Mouse (Mus musculus): ENCODE measurements around the gene Fam117a. TPM values are rescaled to one million over a fixed set of nuclear protein-coding genes. Genes with fewer than 3 reads are reported as not detected.

The Fam117a gene
- total RNA-seq, 1 experiment: 26.2 TPM

GRCm38 (mm10) chr11:95364388-95364787 lies 27.6 kb downstream of the Fam117a start:
- in situ Hi-C loops (cut with MboI; ENCODE audit: low sequenced_read_pairs in 2 of 2, unreplicated experiment in 2 of 2): no loop called here
- Histone ChIP-seq H3K4me3 (ENCODE audit: insufficient read depth in 1 of 2, low read depth in 1 of 2, low read length in 2 of 2, poor library complexity in 1 of 2, severe bottlenecking in 1 of 2) (no peak overlapping the region), H3K9me3 (ENCODE audit: control insufficient read depth, insufficient read depth, low read depth, low read length) (no peaks in the 10 kb centered on the region), H3K4me1 (ENCODE audit: control insufficient read depth in 2 of 2, insufficient read depth in 2 of 2, low read length in 2 of 2, poor library complexity in 1 of 2) (no peaks in the 10 kb centered on the region), H3K27ac (ENCODE audit: insufficient read depth, low read depth, low read length, poor library complexity, severe bottlenecking) (no peak overlapping the region), H3K36me3 (ENCODE audit: control insufficient read depth, insufficient read depth, low read length, poor library complexity, severe bottlenecking) (peaks cover 18% of the 10 kb centered on the region; the same call in 1 of the 2 replicates), H3K9ac (ENCODE audit: insufficient read depth, low read depth, low read length, poor library complexity, severe bottlenecking) (no peak overlapping the region)
- DNase-seq (ENCODE audit: low read depth, low spot score): no peak
- TF ChIP-seq HCFC1 (IDR thresholded peaks at IDR 0.05; ENCODE audit: borderline replicate concordance, insufficient read depth, low read length) (no peak), ZC3H11A (IDR thresholded peaks at IDR 0.05; ENCODE audit: borderline replicate concordance, low read depth, low read length) (no peak)

- in situ Hi-C loops (cut with MboI; ENCODE audit: low sequenced_read_pairs in 2 of 2, unreplicated experiment in 2 of 2): no loop called here
- TF ChIP-seq MAFK (IDR thresholded peaks at IDR 0.05; ENCODE audit: insufficient read depth, low read depth, low read length) (no peak), ZC3H11A (IDR thresholded peaks at IDR 0.05; ENCODE audit: borderline replicate concordance, low read depth, low read length) (no peak), ZNF384 (IDR thresholded peaks at IDR 0.05; ENCODE audit: low read depth, low read length) (no peak), CHD2 (IDR thresholded peaks at IDR 0.05; ENCODE audit: low read depth, low read length) (no peak), HCFC1 (IDR thresholded peaks at IDR 0.05; ENCODE audit: borderline replicate concordance, insufficient read depth, low read length) (no peak)
- H3K4me1 ChIP-seq (ENCODE audit: control insufficient read depth in 2 of 2, insufficient read depth in 2 of 2, low read length in 2 of 2, poor library complexity in 1 of 2): peaks cover 0 to 1% of the 10 kb centered on the region in 2 experiments; a peak in 1 of 4 replicates
- no peak overlapping the region for H3K9ac ChIP-seq (ENCODE audit: insufficient read depth, low read depth, low read length, poor library complexity, severe bottlenecking)
- peaks cover 20% of the 10 kb centered on the region for H3K36me3 ChIP-seq (ENCODE audit: control insufficient read depth, insufficient read depth, low read length, poor library complexity, severe bottlenecking)
- H3K27ac ChIP-seq (ENCODE audit: insufficient read depth, low read depth, low read length, poor library complexity, severe bottlenecking): no peak overlapping the region
- DNase-seq (ENCODE audit: low read depth, low spot score): no peak
- no peak overlapping the region for H3K4me3 ChIP-seq (ENCODE audit: insufficient read depth in 1 of 2, low read depth in 1 of 2, low read length in 2 of 2, poor library complexity in 1 of 2, severe bottlenecking in 1 of 2)
- H3K9me3 ChIP-seq (ENCODE audit: control insufficient read depth, insufficient read depth, low read depth, low read length): no peaks in the 10 kb centered on the region
These were observed 28.8 kb downstream of the Fam117a start for GRCm38 (mm10) chr11:95365596-95365995.

- H3K36me3 ChIP-seq (ENCODE audit: control insufficient read depth, insufficient read depth, low read length, poor library complexity, severe bottlenecking): peaks cover 21% of the 10 kb centered on the region
- no peak for DNase-seq (ENCODE audit: low read depth, low spot score)
- no peak overlapping the region for H3K27ac ChIP-seq (ENCODE audit: insufficient read depth, low read depth, low read length, poor library complexity, severe bottlenecking)
- peaks cover 0 to 1% of the 10 kb centered on the region in 2 experiments; a peak in 1 of 4 replicates for H3K4me1 ChIP-seq (ENCODE audit: control insufficient read depth in 2 of 2, insufficient read depth in 2 of 2, low read length in 2 of 2, poor library complexity in 1 of 2)
- H3K4me3 ChIP-seq (ENCODE audit: insufficient read depth in 1 of 2, low read depth in 1 of 2, low read length in 2 of 2, poor library complexity in 1 of 2, severe bottlenecking in 1 of 2): no peak overlapping the region
- no peaks in the 10 kb centered on the region for H3K9me3 ChIP-seq (ENCODE audit: control insufficient read depth, insufficient read depth, low read depth, low read length)
- in situ Hi-C loops (cut with MboI; ENCODE audit: low sequenced_read_pairs in 2 of 2, unreplicated experiment in 2 of 2): no loop called here
- H3K9ac ChIP-seq (ENCODE audit: insufficient read depth, low read depth, low read length, poor library complexity, severe bottlenecking): no peak overlapping the region
- TF ChIP-seq MAFK (IDR thresholded peaks at IDR 0.05; ENCODE audit: insufficient read depth, low read depth, low read length): no peak
- no peak for TF ChIP-seq HCFC1 (IDR thresholded peaks at IDR 0.05; ENCODE audit: borderline replicate concordance, insufficient read depth, low read length)
- no peak for TF ChIP-seq ZC3H11A (IDR thresholded peaks at IDR 0.05; ENCODE audit: borderline replicate concordance, low read depth, low read length)
- no peak for TF ChIP-seq CHD2 (IDR thresholded peaks at IDR 0.05; ENCODE audit: low read depth, low read length)
- TF ChIP-seq ZNF384 (IDR thresholded peaks at IDR 0.05; ENCODE audit: low read depth, low read length): no peak
These were observed 29.6 kb downstream of the Fam117a start for GRCm38 (mm10) chr11:95366280-95366897.

GRCm38 (mm10) chr11:95367011-95367735 lies 30.4 kb downstream of the Fam117a start:
- in situ Hi-C loops (cut with MboI; ENCODE audit: low sequenced_read_pairs in 2 of 2, unreplicated experiment in 2 of 2): no loop called here
- Histone ChIP-seq H3K4me3 (ENCODE audit: insufficient read depth in 1 of 2, low read depth in 1 of 2, low read length in 2 of 2, poor library complexity in 1 of 2, severe bottlenecking in 1 of 2) (no peak overlapping the region), H3K4me1 (ENCODE audit: control insufficient read depth in 2 of 2, insufficient read depth in 2 of 2, low read length in 2 of 2, poor library complexity in 1 of 2) (peaks cover 0 to 1% of the 10 kb centered on the region in 2 experiments; a peak in 1 of 4 replicates), H3K9me3 (ENCODE audit: control insufficient read depth, insufficient read depth, low read depth, low read length) (no peaks in the 10 kb centered on the region), H3K36me3 (ENCODE audit: control insufficient read depth, insufficient read depth, low read length, poor library complexity, severe bottlenecking) (peaks cover 22% of the 10 kb centered on the region), H3K27ac (ENCODE audit: insufficient read depth, low read depth, low read length, poor library complexity, severe bottlenecking) (no peak overlapping the region), H3K9ac (ENCODE audit: insufficient read depth, low read depth, low read length, poor library complexity, severe bottlenecking) (no peak overlapping the region)
- TF ChIP-seq HCFC1 (IDR thresholded peaks at IDR 0.05; ENCODE audit: borderline replicate concordance, insufficient read depth, low read length) (no peak), ZC3H11A (IDR thresholded peaks at IDR 0.05; ENCODE audit: borderline replicate concordance, low read depth, low read length) (no peak), MAFK (IDR thresholded peaks at IDR 0.05; ENCODE audit: insufficient read depth, low read depth, low read length) (no peak), CHD2 (IDR thresholded peaks at IDR 0.05; ENCODE audit: low read depth, low read length) (no peak), ZNF384 (IDR thresholded peaks at IDR 0.05; ENCODE audit: low read depth, low read length) (no peak)
- DNase-seq (ENCODE audit: low read depth, low spot score): no peak

All from ES-E14 (cell line).